In genomic region chr1:182095240-182095741, GRCm38 (mm10) we compare ENCODE assay signal across 8 mouse cellular contexts. TPM values are rescaled to one million over a fixed set of nuclear protein-coding genes. Genes with fewer than 3 reads are reported as not detected.
DNase-seq lines count a peak whose midpoint lies in the region; ATAC-seq and TF ChIP-seq lines count a peak whose summit lies in the region.

No protein-coding gene starts in this region.

- H3K4me1 ChIP-seq in lung, embryonic 15.5 days: peaks cover 43% of the 10 kb centered on the region
- 0 out of 2 replicates have a peak, but pooled peaks cover 9% of the 10 kb centered on the region for H3K4me1 ChIP-seq in forebrain, postnatal 0 days (ENCODE audit: insufficient read depth)
- H3K4me1 ChIP-seq in kidney, postnatal 0 days (replicated peaks; ENCODE audit: insufficient read depth, low read length): peaks cover 22% of the 10 kb centered on the region; the same call in 1 of the 2 replicates
- peaks cover 42% of the 10 kb centered on the region for H3K4me1 ChIP-seq in stomach, embryonic 16.5 days (ENCODE audit: control insufficient read depth, insufficient read depth, low read length)

- no peaks in the 10 kb centered on the region; the same call in 1 of the 2 replicates for H3K27me3 ChIP-seq in lung, embryonic 15.5 days
- H3K27me3 ChIP-seq in forebrain, postnatal 0 days (ENCODE audit: insufficient read depth, low read length): no peaks in the 10 kb centered on the region
- no peaks in the 10 kb centered on the region for H3K27me3 ChIP-seq in kidney, postnatal 0 days (ENCODE audit: insufficient read depth, low read length)
- H3K27me3 ChIP-seq in stomach, embryonic 16.5 days (ENCODE audit: control insufficient read depth, insufficient read depth, low read length): no peaks in the 10 kb centered on the region

- peak; percentile 35; the same call in 1 of the 2 replicates for TF ChIP-seq CTCF in forebrain, postnatal 0 days (IDR thresholded peaks at IDR 0.05; ENCODE audit: low read depth)
- no peak; the same call in 1 of the 2 replicates for TF ChIP-seq CTCF in kidney, postnatal 0 days (IDR thresholded peaks at IDR 0.05; ENCODE audit: low read depth)

- no peak overlapping the region for H3K9ac ChIP-seq in lung, embryonic 15.5 days
- no peak overlapping the region for H3K9ac ChIP-seq in forebrain, postnatal 0 days
- H3K9ac ChIP-seq in kidney, postnatal 0 days (ENCODE audit: low read depth, low read length): no peak overlapping the region
- 0 out of 2 replicates have a peak overlapping the region, but pooled peaks have one; percentile 47 for H3K9ac ChIP-seq in stomach, embryonic 16.5 days (ENCODE audit: low read length)

- H3K9me3 ChIP-seq in lung, embryonic 15.5 days: no peaks in the 10 kb centered on the region
- no peaks in the 10 kb centered on the region for H3K9me3 ChIP-seq in forebrain, postnatal 0 days (ENCODE audit: low read length)
- H3K9me3 ChIP-seq in kidney, postnatal 0 days (replicated peaks; ENCODE audit: low read length): no peaks in the 10 kb centered on the region
- H3K9me3 ChIP-seq in stomach, embryonic 16.5 days (replicated peaks; ENCODE audit: control insufficient read depth, low read length): no peaks in the 10 kb centered on the region

- no peak overlapping the region for H3K4me3 ChIP-seq in lung, embryonic 15.5 days
- H3K4me3 ChIP-seq in forebrain, postnatal 0 days (ENCODE audit: low read depth, low read length): no peak overlapping the region
- H3K4me3 ChIP-seq in kidney, postnatal 0 days (replicated peaks; ENCODE audit: low read depth, low read length): no peak overlapping the region
- no peak overlapping the region for H3K4me3 ChIP-seq in stomach, embryonic 16.5 days (replicated peaks; ENCODE audit: low read length)

- H3K36me3 ChIP-seq in lung, embryonic 15.5 days: no peaks in the 10 kb centered on the region
- no peaks in the 10 kb centered on the region for H3K36me3 ChIP-seq in forebrain, postnatal 0 days (ENCODE audit: insufficient read depth)
- H3K36me3 ChIP-seq in kidney, postnatal 0 days (ENCODE audit: insufficient read depth, low read length): no peaks in the 10 kb centered on the region
- no peaks in the 10 kb centered on the region for H3K36me3 ChIP-seq in stomach, embryonic 16.5 days (ENCODE audit: control insufficient read depth, insufficient read depth, low read length)

- ATAC-seq in lung, embryonic 15.5 days (ENCODE audit: borderline replicate concordance, extremely low read depth, low FRiP score, low TSS enrichment): peak; percentile 55
- peak; percentile 77 for ATAC-seq in forebrain, postnatal 0 days
- peak; percentile 44; the same call in 1 of the 2 replicates for ATAC-seq in kidney, postnatal 0 days (replicated peaks; ENCODE audit: low FRiP score, low read depth)
- peak; percentile 53; the same call in 1 of the 2 replicates for ATAC-seq in stomach, embryonic 16.5 days (ENCODE audit: insufficient read depth, low FRiP score)
- ATAC-seq in megakaryocyte, adult 5-6 weeks (ENCODE audit: poor library complexity, severe bottlenecking): no peak

- peak overlapping the region; percentile 29; the same call in 1 of the 2 replicates for H3K4me2 ChIP-seq in lung, embryonic 15.5 days
- 0 out of 2 replicates have a peak overlapping the region, but pooled peaks have one; percentile 21 for H3K4me2 ChIP-seq in forebrain, postnatal 0 days (ENCODE audit: low read depth)
- H3K4me2 ChIP-seq in kidney, postnatal 0 days (ENCODE audit: low read length): peak overlapping the region; percentile 16; the same call in 1 of the 2 replicates
- H3K4me2 ChIP-seq in stomach, embryonic 16.5 days (ENCODE audit: low read depth, low read length): peak overlapping the region; percentile 28

- no peak for DNase-seq in lung, postnatal 14 days
- peak; percentile 64 for DNase-seq in brain, adult 2 months (ENCODE audit: low read depth, low spot score)
- peak; percentile 48 for DNase-seq in forebrain, postnatal 0 days
- peak; percentile 61 for DNase-seq in kidney, postnatal 0 days (ENCODE audit: low spot score)
- no peak for DNase-seq in adrenal gland, adult 8-10 months

- H3K27ac ChIP-seq in lung, embryonic 15.5 days: peak overlapping the region; percentile 45; the same call in 1 of the 2 replicates
- no peak overlapping the region for H3K27ac ChIP-seq in forebrain, postnatal 0 days (ENCODE audit: low read depth, low read length)
- H3K27ac ChIP-seq in kidney, postnatal 0 days: peak overlapping the region; percentile 32
- peak overlapping the region; percentile 70 for H3K27ac ChIP-seq in stomach, embryonic 16.5 days (ENCODE audit: low read length)

- 10% methylated on average over 10 of the region's 10 CpGs for WGBS in lung, embryonic 15.5 days
- 15% methylated on average over 10 of the region's 10 CpGs for WGBS in forebrain, postnatal 0 days
- 14% methylated on average over 10 of the region's 10 CpGs for WGBS in kidney, postnatal 0 days
- WGBS in stomach, embryonic 16.5 days: 19% methylated on average over 10 of the region's 10 CpGs

RNA-seq across cellular contexts. Expression of gene Srp9, which starts 29.2 kb away (rescaled TPM):
- 132 and 143 TPM in 2 replicates for polyA plus RNA-seq in lung, embryonic 15.5 days (2015; fragmentation: Nextera tagmentation; extraction: Ambion mirVana)
- total RNA-seq in forebrain, postnatal 0 days (2014; rRNA removed): 82.9 and 90.1 TPM in 2 replicates
- polyA plus RNA-seq in forebrain, postnatal 0 days (2015; fragmentation: Nextera tagmentation; extraction: Ambion mirVana): 150 and 179 TPM in 2 replicates
- 206 and 225 TPM in 2 replicates for polyA plus RNA-seq in kidney, postnatal 0 days (2015; fragmentation: Nextera tagmentation; extraction: Ambion mirVana)
- 140 and 160 TPM in 2 replicates for polyA plus RNA-seq in stomach, embryonic 16.5 days (2015; fragmentation: Nextera tagmentation; extraction: Ambion mirVana)
- total RNA-seq in megakaryocyte, adult 5-6 weeks (2015): 143 and 149 TPM in 2 replicates
- total RNA-seq in megakaryocyte, adult 5-6 weeks (2017): 97.9 and 104 TPM in 2 replicates
- total RNA-seq in adrenal gland, adult 8-10 months (2022): 10 to 100 TPM; 53.2 to 85.2 (median 69.2) TPM

Comparison
In these comparisons a context has a peak if more than half of its experiments do, and no peak if none do; other contexts are left out.
1. DNase-seq: peak in brain, adult 2 months (single experiment), forebrain, postnatal 0 days (single experiment) and kidney, postnatal 0 days (single experiment); none in lung, postnatal 14 days (single experiment) and adrenal gland, adult 8-10 months (single experiment).
2. Peak in every context shown above with its lines, with median percentiles within 50 percentile points of each other: H3K4me2 ChIP-seq.